Mouse (Mus musculus) bone marrow, adult 2 months (tissue): ENCODE data around the gene Rhbdf2.

Experiments
- CTCF ChIP-seq: fragments of 200-500 bp; IDR thresholded peaks from 2 replicates; pipeline ENCODE4 v1.5.1; 2011; ENCODE audit warnings: low read length, control low read depth; ENCODE audit not compliant: control insufficient read depth, insufficient read depth
- POLR2A ChIP-seq: fragments of 200-500 bp; IDR thresholded peaks from 2 replicates; pipeline ENCODE4 v1.6.1; 2011; ENCODE audit warnings: low read depth, mild to moderate bottlenecking, control low read depth, low read length, borderline replicate concordance; ENCODE audit not compliant: control insufficient read depth

DNA sequence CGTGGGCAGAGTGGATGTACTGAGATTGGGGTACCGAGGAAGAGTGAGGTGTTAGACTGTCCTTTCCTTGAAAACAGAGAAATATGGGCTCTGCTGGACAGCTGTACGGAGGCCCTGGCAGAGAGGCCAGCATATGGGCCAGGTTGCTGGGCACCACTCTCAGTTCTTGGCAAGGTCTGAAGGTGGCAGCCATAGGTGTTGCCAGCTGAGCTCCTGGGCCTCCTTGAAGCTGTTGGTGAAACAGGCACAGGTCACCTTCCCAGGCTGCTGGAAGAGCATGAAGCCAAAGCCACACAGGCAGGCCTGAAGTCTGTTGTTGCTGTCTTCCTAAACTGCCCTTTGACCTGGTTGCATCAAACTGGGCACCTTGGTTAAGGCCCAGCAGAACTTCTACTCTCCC is 14.9 kb upstream of the Rhbdf2 start:
- TF ChIP-seq CTCF (no peak), POLR2A (no peak)
